Mouse (Mus musculus) kidney, postnatal 0 days (tissue): ENCODE data around the gene Ubr3. TPM values are rescaled to one million over a fixed set of nuclear protein-coding genes. Genes with fewer than 3 reads are reported as not detected.

Experiments used
- ATAC-seq: fragments of 200-750 bp; cut with Nextera tagmentation; replicated peaks from 2 replicates; pipeline ENCODE4 v1.8.0; 2017; ENCODE audit warnings: low read depth, moderate number of reproducible peaks, moderate TSS enrichment, moderate library complexity; ENCODE audit not compliant: low FRiP score
- DNase-seq: peaks from one replicate; pipeline ENCODE4 v3.0.0-alpha.2; 2016; ENCODE audit warnings: low spot score
- H3K27ac ChIP-seq: fragments of 300-500 bp; sonication (generic); 2 replicates; pipeline ENCODE4 v1.5.1; 2014; ENCODE audit warnings: mild to moderate bottlenecking
- H3K27me3 ChIP-seq: fragments of 300-500 bp; sonication (generic); 2 replicates; pipeline ENCODE4 v1.6.1; 2014; ENCODE audit warnings: low read length, mixed read lengths; ENCODE audit not compliant: insufficient read depth
- H3K36me3 ChIP-seq: fragments of 300-500 bp; sonication (generic); 2 replicates; pipeline ENCODE4 v1.6.1; 2014; ENCODE audit warnings: low read length, mixed read lengths; ENCODE audit not compliant: insufficient read depth
- H3K4me1 ChIP-seq: fragments of 300-500 bp; sonication (generic); replicated peaks from 2 replicates; pipeline ENCODE4 v1.6.1; 2014; ENCODE audit warnings: antibody characterized with exemption, low read length, mixed read lengths; ENCODE audit not compliant: insufficient read depth
- H3K4me2 ChIP-seq: fragments of 300-500 bp; sonication (generic); 2 replicates; pipeline ENCODE4 v1.6.1; 2014; ENCODE audit warnings: mild to moderate bottlenecking, low read length, moderate library complexity, mixed read lengths
- H3K4me3 ChIP-seq: fragments of 300-500 bp; sonication (generic); replicated peaks from 2 replicates; pipeline ENCODE4 v1.5.1; 2014; ENCODE audit warnings: low read depth, low read length
- H3K9ac ChIP-seq: fragments of 300-500 bp; sonication (generic); 2 replicates; pipeline ENCODE4 v1.6.1; 2014; ENCODE audit warnings: low read depth, low read length
- H3K9me3 ChIP-seq: fragments of 300-500 bp; sonication (generic); replicated peaks from 2 replicates; pipeline ENCODE4 v1.6.1; 2016; ENCODE audit warnings: low read length, inconsistent platforms, mixed read lengths
- CTCF ChIP-seq: IDR thresholded peaks from 2 replicates; pipeline ENCODE4 v1.5.1; 2016; ENCODE audit warnings: antibody characterized with exemption, low read depth, mild to moderate bottlenecking, moderate library complexity
- WGBS: fragments of 180-500 bp; shearing (Covaris S2); extraction: QIAGEN DNeasy Blood & Tissue Kit; methylation state at CpG from one replicate; pipeline ENCODE4 v1.1.7; 2014; 5-methylcytosine and 5-hydroxymethylcytosine counted together
- polyA plus RNA-seq: library from polyadenylated mRNA; unstranded; fragments of >200 nt; fragmentation: Nextera tagmentation; extraction: Ambion mirVana; gene quantifications from 2 replicates; pipeline ENCODE4 v1.2.1, GENCODE M21; 2015

Ubr3 gene
- polyA plus RNA-seq, 1 experiment from 2014 or later: 12.8 TPM

DNA sequence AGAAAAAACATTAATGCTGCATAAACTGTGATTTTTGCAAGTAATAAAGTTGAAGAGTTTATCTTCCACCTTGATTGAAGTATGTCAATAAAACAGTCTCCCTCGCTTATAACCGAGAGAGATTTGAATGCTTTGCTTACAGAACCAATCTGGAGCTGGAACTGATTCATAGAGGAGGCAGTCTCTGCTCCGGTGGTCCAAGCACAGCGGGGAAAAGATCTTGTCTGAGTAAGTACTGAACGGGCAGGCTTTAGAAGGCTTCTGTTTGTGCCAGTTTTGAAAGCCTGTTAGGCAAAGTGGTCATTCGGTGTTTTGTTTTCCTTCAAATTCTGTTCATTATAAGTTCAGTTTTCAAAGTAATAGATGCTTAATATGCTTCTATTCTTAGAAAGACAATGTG, 103.3 kb downstream of the Ubr3 start:
- no peaks in the 10 kb centered on the region for H3K4me1 ChIP-seq
- no peak overlapping the region for H3K9ac ChIP-seq
- H3K9me3 ChIP-seq: no peaks in the 10 kb centered on the region
- H3K27me3 ChIP-seq: no peaks in the 10 kb centered on the region
- no peak overlapping the region for H3K4me2 ChIP-seq
- TF ChIP-seq CTCF: no peak
- DNase-seq: no peak
- ATAC-seq: no peak
- 90% methylated on average over 6 of the region's 6 CpGs for WGBS
- no peak overlapping the region for H3K27ac ChIP-seq
- peaks cover 17% of the 10 kb centered on the region for H3K36me3 ChIP-seq
- no peak overlapping the region for H3K4me3 ChIP-seq

DNA sequence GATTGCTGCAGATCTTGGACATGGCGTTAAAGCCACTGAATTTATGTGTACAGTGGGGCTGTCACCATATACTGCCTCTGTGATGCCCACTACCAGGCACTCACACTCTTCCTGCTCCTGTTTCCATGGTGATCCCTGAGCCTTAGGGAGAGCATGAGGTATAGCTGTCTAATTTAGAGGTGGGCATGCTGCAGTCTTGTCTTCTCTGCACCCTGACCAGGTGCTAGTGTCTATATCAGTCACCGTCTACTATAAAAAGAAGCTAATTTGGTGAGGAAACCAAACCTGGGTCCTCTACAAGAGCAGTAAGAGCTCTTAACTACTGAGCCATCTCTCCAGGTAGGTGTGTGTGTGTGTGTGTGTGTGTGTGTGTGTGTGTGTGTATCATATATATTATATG, 109.4 kb downstream of the Ubr3 start:
- ATAC-seq (no peak), DNase-seq (no peak)
- whole genome bisulfite sequencing: 96% methylated on average over 2 of the region's 2 CpGs
- Histone ChIP-seq H3K36me3 (peaks cover 13% of the 10 kb centered on the region; the same call in 1 of the 2 replicates), H3K27ac (no peak overlapping the region), H3K4me1 (no peaks in the 10 kb centered on the region), H3K27me3 (no peaks in the 10 kb centered on the region), H3K9me3 (no peaks in the 10 kb centered on the region), H3K4me3 (no peak overlapping the region), H3K9ac (no peak overlapping the region), H3K4me2 (no peak overlapping the region)
- no peak for TF ChIP-seq CTCF

DNA sequence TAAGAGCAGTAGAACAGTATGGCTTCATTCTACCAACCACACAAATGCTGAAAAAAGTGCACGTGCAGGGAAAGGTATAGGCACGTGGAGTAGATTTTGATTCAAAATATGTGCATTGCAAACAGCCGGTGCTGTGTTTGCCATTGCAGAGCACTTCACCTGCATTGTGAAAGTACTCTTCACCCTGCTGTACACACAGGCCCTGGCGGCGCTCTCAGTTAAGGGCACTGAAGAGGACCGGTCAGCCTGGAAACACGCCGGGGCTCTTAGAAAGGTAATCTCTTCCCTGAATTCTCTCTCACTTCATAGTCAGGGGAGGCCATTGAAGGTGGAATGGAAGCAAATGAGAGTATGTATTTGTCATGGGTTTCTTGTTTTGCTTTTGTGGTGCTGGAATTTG, 115.9 kb downstream of the Ubr3 start:
- Histone ChIP-seq H3K4me2 (no peak overlapping the region), H3K9me3 (no peaks in the 10 kb centered on the region), H3K4me3 (no peak overlapping the region), H3K27ac (no peak overlapping the region), H3K36me3 (0 out of 2 replicates have a peak, but pooled peaks cover 14% of the 10 kb centered on the region), H3K27me3 (no peaks in the 10 kb centered on the region), H3K4me1 (no peaks in the 10 kb centered on the region), H3K9ac (no peak overlapping the region)
- no peak for ATAC-seq
- no peak for TF ChIP-seq CTCF
- DNase-seq: no peak
- WGBS: 95% methylated on average over 8 of the region's 8 CpGs

DNA sequence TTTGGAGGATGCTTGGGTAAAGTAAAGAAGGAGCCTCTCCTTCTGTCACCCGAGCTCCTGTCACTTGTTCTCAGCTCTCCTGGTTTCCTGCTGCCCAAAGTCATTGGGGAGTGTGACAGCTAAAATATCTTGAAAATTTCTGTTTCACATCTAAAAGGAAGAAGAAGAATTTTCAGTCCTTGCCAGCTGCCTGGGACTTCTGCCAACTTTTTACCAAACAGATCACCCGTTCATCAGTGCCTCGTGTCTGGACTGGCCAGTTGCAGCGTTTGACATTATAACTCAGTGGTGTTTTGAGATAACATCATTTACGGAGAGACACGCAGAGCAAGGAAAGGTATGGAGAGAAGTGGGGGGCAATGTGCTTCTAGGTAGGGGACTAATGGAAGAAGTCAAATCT, 121.2 kb downstream of the Ubr3 start:
- ATAC-seq: no peak
- DNase-seq: no peak
- no peaks in the 10 kb centered on the region for H3K27me3 ChIP-seq
- no peak overlapping the region for H3K27ac ChIP-seq
- no peaks in the 10 kb centered on the region for H3K9me3 ChIP-seq
- WGBS: 72% methylated on average over 6 of the region's 6 CpGs
- no peak overlapping the region for H3K4me3 ChIP-seq
- TF ChIP-seq CTCF: no peak
- H3K4me1 ChIP-seq: no peaks in the 10 kb centered on the region
- H3K4me2 ChIP-seq: no peak overlapping the region
- H3K9ac ChIP-seq: no peak overlapping the region
- peaks cover 27% of the 10 kb centered on the region; the same call in 1 of the 2 replicates for H3K36me3 ChIP-seq

DNA sequence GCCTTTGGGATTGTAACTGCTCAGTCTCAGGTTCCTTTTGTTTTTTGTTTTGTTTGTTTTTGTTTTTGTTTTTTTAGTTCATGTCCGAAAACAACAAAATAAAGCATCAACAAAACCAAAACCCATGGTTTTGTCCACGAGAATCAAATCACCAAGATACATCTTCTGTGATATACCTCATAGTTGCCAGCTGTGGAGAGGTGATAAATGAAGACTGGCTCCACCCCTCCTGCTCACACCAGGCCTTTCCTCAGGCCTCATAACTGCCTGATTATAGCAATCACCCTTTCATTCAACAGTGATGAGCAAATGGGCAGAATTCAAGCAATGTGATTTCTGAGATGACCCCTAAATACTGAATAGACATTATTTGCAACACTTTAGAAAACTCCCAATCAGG, 127.4 kb downstream of the Ubr3 start:
- peaks cover 22% of the 10 kb centered on the region; the same call in 1 of the 2 replicates for H3K36me3 ChIP-seq
- no peak overlapping the region for H3K9ac ChIP-seq
- no peak for TF ChIP-seq CTCF
- no peaks in the 10 kb centered on the region for H3K9me3 ChIP-seq
- H3K4me2 ChIP-seq: no peak overlapping the region
- no peaks in the 10 kb centered on the region for H3K4me1 ChIP-seq
- no peak overlapping the region for H3K4me3 ChIP-seq
- 94% methylated on average over 2 of the region's 2 CpGs for WGBS
- H3K27me3 ChIP-seq: no peaks in the 10 kb centered on the region
- ATAC-seq (no peak), DNase-seq (no peak)
- no peak overlapping the region for H3K27ac ChIP-seq

DNA sequence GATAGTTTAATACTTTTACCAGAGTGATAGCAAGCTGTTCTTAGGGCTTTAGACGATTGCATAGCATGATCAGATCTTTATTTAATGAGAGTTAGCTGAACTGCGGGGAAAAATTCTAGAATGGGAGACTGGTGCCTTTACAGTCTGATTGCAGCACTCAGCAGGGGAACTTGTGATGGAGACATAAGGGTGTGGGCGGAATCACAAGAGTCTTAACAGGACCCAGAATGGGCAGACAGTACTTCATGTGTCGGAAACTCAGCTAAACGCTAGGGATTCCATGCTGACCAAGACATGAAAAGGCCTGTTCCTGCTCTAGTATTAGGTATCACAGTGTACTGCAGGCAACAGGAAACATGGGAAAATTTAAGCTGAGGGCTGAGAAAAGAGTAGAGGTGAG, 128.7 kb downstream of the Ubr3 start:
- no peak for TF ChIP-seq CTCF
- no peak overlapping the region for H3K9ac ChIP-seq
- H3K27ac ChIP-seq: no peak overlapping the region
- H3K4me1 ChIP-seq: no peaks in the 10 kb centered on the region
- ATAC-seq (no peak), DNase-seq (no peak)
- no peaks in the 10 kb centered on the region for H3K27me3 ChIP-seq
- peaks cover 18% of the 10 kb centered on the region; the same call in 1 of the 2 replicates for H3K36me3 ChIP-seq
- WGBS: 95% methylated on average over 5 of the region's 5 CpGs
- H3K9me3 ChIP-seq: no peaks in the 10 kb centered on the region
- H3K4me3 ChIP-seq: no peak overlapping the region
- H3K4me2 ChIP-seq: no peak overlapping the region

DNA sequence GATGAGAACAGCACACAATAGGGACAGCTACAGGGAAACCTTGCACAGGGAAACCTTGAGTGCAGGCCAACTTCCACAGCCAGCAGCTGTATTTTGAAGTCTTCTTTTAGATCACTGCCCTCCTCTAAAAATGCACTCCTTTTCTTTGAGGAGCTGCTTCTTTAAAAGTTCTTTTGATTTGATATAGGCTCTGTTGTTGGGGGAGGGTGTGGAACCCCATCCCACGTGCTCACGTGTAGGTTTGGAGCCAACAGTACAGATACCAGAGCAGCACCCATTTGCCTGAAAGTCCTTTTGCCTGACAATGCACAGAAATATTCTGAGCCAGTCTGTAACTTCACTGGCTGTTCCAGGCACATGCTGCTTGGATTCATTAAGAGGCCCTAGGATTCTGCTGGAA, 134.4 kb downstream of the Ubr3 start:
- no peaks in the 10 kb centered on the region for H3K27me3 ChIP-seq
- H3K4me3 ChIP-seq: no peak overlapping the region
- no peaks in the 10 kb centered on the region for H3K36me3 ChIP-seq
- WGBS: 78% methylated on average over 2 of the region's 2 CpGs
- no peaks in the 10 kb centered on the region for H3K4me1 ChIP-seq
- H3K9ac ChIP-seq: no peak overlapping the region
- DNase-seq: no peak
- H3K27ac ChIP-seq: no peak overlapping the region
- ATAC-seq: no peak
- no peaks in the 10 kb centered on the region for H3K9me3 ChIP-seq
- no peak overlapping the region for H3K4me2 ChIP-seq
- TF ChIP-seq CTCF: no peak
